Mouse (Mus musculus): ENCODE results near the gene Pla1a.

- TF ChIP-seq GATA1 (IDR thresholded peaks at IDR 0.05; ENCODE audit: borderline replicate concordance, low read length) (no peak), FLI1 (IDR thresholded peaks at IDR 0.05; ENCODE audit: low read length) (no peak)
These were observed 25.4 kb downstream of the Pla1a start for GRCm38 (mm10) chr16:38407584-38407983.
